Mouse (Mus musculus): ENCODE data around the gene Ugt1a6b.

Ugt1a6b gene

GRCm38 (mm10) chr1:88260604-88261377 lies 157.7 kb downstream of the Ugt1a6b start:
- DNase-seq (ENCODE audit: low spot score in 2 of 2), result no peak

GRCm38 (mm10) chr1:88261706-88262105 lies 158.7 kb downstream of the Ugt1a6b start:
- no peak for DNase-seq (ENCODE audit: low spot score in 2 of 2)

GRCm38 (mm10) chr1:88262255-88262654 lies 159.2 kb downstream of the Ugt1a6b start:
- no peak for DNase-seq (ENCODE audit: low spot score in 2 of 2)

- no peak for DNase-seq (ENCODE audit: low spot score in 2 of 2)
These were observed 159.9 kb downstream of the Ugt1a6b start for GRCm38 (mm10) chr1:88262961-88263360.

GRCm38 (mm10) chr1:88263778-88264177 lies 160.7 kb downstream of the Ugt1a6b start:
- no peak for DNase-seq (ENCODE audit: low spot score in 2 of 2)

GRCm38 (mm10) chr1:88264237-88264868 lies 161.3 kb downstream of the Ugt1a6b start:
- no peak for DNase-seq (ENCODE audit: low spot score in 2 of 2)

- no peak for DNase-seq (ENCODE audit: low spot score in 2 of 2)
These were observed 161.8 kb downstream of the Ugt1a6b start for GRCm38 (mm10) chr1:88264869-88265240.

GRCm38 (mm10) chr1:88266123-88266522 lies 163.1 kb downstream of the Ugt1a6b start:
- DNase-seq (ENCODE audit: low spot score in 2 of 2), result no peak

- DNase-seq (ENCODE audit: low spot score in 2 of 2), result no peak
These were observed 164.4 kb downstream of the Ugt1a6b start for GRCm38 (mm10) chr1:88267489-88267888.

GRCm38 (mm10) chr1:88268070-88268469 lies 165.0 kb downstream of the Ugt1a6b start:
- DNase-seq (ENCODE audit: low spot score in 2 of 2), result no peak
